Mouse (Mus musculus) spleen, adult 18-20 months (tissue): ENCODE results near the gene Cyp2c70.
"Not testable (repeated sequence)": the region's sequence is repeated elsewhere in the genome, so short reads cannot be mapped to it uniquely, and the experiment has no call there.

ENCODE experiments used
- DNase-seq, 2 experiments: peaks; one replicate each; pipeline ENCODE4 v3.0.0; 2022; ENCODE audit warnings: mixed read lengths in 2 of 2

Cyp2c70 gene

DNA sequence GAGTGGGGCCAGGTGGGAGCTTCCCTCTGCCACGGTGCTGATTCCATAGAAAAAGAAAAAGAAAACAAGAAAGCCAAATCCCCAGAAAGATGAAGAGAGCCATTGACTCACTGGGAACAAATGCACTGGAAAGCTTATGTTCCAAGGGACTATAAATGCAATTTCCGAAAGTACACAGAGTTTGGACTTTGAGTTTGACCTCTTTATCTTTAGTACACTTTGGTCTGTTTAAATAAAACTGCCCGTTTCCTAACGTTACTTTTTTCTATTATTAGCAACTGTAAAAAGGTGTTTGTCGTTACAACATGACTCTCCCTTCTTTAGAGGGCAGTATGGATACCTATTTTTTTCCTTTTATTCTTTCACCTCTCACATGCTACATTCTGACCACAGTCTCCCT is at the start of gene Cyp2c70:
TSS of gene Cyp2c70 (minus strand) at position 174 of the 400 bp plus-strand sequence.
- DNase-seq, result no peak

DNA sequence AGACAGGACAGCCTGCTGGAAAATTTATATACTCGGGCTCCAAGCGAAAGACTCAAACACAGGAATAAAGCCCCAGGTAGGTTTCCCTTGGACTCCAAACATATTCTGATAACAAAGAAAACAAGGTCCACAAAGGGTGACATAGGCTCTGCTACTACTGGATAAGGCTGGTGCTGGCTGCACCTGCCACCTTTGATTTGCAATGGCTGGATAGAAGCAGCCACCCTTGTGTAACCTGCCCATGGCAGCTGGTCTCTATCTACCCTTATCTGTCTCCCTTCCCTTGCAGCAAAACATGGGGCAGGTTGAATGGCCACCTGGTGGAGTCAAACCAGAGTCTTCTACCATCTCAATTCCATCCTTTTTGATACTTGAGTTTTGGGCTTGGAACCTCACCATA is 45.4 kb upstream of the Cyp2c70 start:
- DNase-seq, result no peak

DNA sequence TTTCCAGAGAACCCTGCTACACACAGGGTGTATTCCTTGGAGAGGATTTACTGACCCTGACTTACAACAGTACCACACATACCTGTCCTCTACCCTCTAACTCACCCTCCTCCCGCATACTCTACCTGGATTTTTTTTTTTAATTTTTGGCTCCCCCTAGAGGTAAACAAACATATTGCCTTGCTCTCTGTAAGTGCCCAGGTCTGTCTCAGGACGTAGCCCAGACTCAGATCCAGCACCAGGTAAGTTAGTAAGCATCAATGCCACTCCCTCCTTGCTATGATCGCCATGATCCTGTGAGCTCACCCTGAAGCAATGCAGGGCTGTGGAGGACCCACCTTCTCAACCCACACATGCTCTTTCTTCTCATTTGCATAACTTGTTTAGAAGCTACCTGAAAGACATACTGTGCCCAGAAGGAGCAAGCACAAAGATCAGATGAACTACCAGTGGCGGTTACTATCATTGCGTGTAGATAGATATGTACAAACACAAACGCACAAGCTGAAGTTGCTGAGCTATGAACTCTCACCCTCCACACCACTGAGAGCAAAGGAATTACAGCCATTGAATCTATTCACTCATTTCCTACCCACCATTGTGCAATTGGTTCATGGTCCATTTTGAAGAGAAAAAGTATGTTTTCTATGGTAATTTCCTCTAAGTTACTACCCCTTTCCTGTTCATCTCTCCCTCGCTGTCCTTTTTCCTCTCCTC is 44.9 kb upstream of the Cyp2c70 start:
- DNase-seq, result no peak

DNA sequence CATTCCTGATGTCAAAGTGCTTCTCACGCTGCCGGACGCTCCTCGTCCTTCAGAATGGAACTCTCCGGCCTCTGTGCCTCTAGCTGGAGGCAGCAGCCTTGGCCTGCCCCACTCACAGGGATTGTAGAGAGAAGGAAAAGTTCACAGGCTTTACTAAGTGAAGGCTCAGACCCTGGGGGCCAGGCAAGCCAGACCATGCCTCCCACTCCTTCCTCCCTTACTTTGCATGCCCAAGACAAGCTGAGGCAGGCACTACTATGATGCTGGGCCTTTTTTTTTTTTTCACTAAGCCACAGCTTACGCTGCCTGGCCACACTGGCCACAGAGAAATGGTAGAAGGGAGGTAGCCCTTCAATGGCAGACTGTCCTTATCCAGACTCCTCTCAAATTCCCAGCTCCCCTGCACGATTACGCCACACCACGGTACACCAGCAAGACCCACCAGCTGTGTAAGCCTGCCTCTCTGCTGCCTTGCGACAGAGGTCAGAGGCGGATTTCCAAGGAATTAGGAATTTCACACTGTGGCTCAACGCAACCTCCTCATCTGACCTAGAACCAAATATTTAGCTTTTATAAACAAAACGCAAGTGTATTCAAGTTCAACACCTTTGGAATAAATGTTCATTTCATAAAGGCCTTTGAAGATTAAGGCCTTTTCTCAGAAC is 44.1 kb upstream of the Cyp2c70 start:
- DNase-seq, result no peak

DNA sequence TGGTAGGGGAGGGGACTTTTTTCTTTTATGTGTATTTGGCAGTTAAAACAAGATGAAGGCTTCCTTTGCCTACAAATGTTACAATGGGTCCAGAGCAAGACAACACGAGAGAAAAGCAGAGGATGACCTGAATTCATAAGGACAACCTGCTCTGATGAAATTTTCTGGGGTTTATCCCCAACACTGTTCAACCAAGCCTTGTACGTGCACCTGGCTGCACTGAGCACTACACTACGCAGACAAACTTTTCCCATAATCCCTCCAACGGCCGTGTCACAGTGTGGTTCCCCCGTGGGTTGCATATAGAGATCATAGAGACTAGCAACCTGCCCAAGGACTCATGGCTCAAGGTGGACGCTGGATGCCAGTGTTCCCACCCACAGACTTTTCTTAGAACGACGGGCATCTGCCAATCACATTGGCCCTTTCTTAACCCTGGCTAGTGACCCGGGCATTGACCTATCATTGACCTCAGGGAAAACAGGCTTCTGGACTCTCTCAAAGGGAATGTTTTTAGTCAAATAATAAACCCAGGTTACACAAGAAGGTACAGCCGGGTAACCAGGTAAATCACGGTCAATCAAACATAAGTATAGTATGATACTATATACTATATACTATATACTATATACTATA is 39.5 kb upstream of the Cyp2c70 start:
- DNase-seq, result no peak

DNA sequence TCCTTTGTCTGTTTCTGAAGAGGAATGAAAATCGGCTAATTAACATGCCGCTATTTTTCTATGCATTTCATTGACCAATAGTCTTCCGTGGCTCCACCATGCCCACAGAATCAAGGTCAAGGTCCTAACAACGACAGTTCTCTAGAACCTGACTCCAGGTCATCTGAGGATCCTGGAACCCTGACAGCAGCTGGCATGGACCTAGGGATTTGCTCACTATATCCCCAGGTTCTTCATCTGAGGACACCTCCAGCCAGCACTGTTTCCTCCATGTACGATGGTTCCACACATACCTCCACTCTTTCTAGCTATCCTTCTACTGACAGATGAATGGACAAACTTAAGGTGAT is 38.6 kb upstream of the Cyp2c70 start:
- DNase-seq, result no peak

DNA sequence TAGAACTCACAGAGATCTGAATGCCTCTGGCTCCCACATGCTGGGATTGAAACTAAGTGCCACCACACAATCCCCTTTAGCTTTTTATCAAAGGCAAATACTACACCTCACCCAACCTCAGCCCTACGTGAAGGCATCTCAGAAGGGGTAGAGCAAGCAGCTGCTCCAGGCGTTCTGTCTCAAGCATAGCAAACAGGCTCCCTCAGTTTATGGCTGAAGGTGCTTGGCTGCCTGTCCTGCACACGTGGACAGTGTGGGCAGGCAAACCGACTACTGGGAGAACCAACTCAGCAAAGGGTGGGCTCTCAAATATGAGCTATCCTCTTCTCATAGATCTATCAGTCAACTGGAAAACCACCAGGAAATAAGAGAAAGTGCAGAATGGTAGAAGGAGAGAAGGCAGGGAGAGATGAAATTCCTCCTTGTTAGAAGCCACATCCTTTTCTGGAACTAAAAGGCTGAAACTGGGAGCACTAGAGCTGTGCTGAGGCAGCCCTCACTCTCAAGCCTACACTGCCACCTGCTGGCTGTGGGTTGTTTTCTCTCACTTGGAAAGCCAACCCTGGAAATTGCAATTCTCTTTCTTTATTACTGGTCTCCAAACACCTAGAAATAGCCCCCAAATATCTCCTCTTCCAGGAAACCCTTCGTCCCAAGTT is 38.1 kb upstream of the Cyp2c70 start:
- peak in 1 of 2 experiments; percentile 57 for DNase-seq

DNA sequence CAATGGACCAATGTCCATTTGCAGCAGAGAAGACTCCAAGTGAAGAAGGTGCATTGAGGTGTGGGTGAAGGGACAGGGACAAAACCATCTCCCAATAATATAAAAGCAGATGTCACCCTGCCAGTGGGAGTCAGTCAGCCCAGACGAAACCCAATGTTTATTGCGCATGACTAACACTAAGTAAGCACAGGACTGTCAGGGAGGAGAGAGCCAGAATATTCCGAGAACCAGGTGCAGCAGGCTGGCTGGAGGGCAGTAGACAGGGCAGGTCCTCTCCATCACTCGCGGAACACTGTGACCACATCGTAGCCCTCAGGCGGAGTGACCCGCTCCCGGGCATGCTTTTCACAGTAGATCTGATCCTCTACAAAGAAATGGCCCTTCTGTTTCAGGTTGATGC is 35.2 kb upstream of the Cyp2c70 start:
- not testable (repeated sequence) for DNase-seq

DNA sequence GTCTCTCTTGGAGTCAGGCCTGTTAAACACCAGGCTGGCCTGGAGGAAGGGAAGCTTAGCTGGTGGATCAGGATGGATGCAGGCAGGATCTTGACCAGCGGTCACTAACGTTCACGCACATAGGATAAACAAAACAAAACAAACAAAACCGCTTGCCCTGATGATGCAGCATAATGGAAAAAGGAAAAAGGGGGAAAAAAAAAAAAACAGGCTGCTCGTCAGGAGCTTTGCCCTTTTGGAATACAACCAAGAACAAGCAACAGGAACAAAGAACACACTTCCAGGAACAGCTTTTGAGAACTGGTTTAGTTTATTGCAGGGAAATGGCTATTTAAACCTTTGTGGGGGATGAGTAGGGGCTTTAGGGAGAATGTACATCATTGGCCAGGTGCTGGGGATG is 33.7 kb upstream of the Cyp2c70 start:
- no peak for DNase-seq

DNA sequence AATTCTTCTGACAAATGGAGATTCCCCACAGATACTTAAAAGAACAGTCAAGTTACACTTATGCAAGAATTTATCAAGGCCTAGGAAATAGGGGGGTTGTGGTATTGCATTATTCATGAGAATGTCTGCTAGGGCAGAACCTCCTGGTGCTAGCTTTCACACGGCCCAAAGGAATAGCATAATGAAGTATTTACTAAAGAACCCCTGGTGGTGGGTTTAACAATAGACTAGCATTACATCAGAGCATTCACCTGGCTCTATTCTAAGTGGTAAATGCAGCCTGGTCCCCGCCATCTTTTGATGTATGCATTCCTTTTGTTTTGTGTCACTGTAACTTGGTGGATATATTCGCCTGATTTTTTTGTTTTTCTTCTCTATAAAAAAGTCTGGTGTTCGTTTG is 15.8 kb upstream of the Cyp2c70 start:
- not testable (repeated sequence) for DNase-seq

DNA sequence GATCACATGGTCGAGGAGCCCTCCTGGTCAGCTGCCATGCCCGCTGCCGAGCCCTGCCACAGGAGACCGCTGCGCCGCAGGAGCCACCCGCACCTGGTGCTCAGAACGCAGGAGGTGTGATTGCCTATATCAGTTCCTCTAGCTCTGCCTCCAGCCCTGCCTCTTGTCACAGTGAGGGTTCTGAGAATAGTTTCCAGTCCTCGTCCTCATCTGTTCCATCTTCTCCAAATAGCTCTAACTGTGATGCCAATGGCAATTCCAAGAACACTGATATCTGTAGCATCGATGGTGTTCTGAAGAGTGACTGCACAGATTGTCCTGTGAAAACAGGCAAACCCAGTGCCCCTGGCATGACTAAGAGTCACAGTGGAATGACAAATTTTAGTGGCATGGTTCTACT is 3.5 kb upstream of the Cyp2c70 start:
- no peak for DNase-seq

DNA sequence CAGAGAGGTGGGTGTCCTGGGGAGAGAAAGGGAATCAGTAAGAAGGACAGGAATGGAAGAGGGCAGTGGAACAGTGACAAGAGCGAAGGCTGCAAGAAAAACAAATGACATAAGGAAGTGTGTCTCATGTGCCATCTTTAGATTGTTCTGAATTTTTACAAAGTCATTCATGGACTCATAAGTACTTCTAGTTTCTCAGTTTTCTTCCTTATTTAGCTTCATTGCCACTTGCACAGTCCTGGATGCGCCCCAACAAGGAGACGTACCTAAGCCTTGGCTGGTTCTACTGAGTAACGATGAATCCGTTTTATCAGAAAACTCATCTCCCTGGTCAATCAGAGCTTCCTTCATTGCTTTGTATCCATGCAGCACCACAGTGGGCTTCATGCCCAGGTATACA is 3.5 kb downstream of the Cyp2c70 start:
- DNase-seq, result no peak

DNA sequence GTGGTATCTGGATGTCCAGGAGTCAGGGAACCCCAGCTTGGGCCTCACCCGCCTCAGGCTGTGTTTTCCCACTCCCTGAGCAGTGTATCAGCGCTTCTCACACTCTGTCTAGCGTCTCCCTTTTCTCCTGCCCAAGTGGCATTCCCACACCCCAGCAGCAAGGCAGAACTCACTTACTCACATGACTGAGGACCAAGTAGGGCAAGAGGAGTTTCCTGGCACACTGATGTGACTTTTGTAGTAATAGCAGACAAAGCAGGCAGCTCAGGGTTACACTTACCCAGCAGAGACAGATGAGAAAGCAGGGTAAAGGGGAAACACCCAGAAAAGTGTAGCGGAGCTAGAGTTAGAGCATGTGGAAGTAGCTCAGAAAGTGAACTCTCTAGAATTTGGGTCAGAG is 8.8 kb downstream of the Cyp2c70 start:
- no peak for DNase-seq

DNA sequence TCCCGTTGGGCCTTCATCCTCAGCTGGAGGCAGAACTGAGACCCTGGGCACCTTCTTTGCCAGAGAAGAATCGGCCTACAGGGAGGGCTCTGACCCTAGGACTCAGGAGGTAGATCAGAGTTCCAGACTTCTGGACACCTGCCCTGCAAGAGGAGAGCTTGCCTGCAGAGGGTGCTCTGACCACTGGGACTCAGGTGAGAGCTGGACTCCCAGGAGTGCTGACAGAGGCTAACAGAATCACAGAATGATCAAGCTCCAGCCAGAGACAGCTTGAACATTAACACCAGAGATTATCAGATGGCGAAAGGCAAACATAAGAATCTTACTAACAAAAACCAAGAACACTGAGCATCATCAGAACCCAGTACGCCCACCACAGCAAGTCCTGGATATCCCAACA is 18.7 kb downstream of the Cyp2c70 start:
- DNase-seq, result not testable (repeated sequence)

DNA sequence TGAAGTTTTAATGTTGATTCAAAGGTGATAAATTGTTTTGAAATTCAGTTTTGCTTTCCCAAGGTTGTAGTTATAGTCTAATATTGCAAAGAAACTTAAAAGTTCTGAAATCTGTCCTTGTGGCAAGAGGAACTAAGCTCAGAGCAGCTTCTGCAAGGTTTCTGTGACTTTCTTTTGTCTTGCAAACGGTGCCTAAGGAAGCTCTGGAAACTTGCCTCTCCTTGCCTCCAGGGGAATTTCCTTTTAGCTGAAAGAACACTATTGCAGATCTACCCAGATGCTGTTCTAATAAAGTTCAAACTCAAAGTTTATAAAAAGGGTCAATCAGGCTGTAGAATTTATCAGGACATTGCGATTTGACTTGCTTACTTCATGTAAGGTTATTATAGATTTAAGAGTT is 60.1 kb downstream of the Cyp2c70 start:
- not testable (repeated sequence) for DNase-seq

DNA sequence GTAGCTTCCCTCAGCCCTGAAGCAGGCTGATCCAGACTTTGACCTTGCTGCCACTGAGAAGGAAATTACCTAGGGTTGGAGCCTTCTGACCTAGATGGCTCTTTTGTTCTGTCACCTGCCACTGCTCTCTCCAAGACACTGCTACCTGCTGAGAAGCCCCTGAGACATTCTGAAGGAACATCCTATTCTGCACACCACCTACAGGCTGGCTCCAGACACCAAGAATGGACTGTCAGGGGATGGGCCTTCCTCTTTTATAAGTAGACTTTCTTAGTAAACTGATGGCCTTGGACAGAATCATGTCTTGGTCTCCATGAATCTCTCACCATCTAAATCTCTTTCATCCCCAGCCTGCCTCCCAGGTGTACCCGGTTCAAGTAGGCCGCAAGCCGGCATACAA is 62.0 kb downstream of the Cyp2c70 start:
- DNase-seq, result not testable (repeated sequence)

DNA sequence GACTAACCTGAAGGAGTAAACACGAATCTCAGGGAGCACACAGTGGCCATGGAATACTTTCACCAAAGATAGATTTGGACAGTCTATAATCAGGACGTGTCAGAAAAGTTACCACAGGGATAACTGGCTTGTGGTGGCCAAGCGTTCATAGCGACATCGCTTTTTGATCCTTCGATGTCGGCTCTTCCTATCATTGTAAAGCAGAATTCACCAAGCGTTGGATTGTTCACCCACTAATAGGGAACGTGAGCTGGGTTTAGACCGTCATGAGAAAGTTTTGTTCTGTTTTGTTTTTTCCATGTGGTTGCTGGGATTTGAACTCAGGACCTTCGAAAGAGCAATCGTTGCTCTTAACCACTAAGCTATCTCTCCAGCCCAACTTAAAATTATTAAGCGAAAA is 67.5 kb downstream of the Cyp2c70 start:
- not testable (repeated sequence) for DNase-seq
